Mouse (Mus musculus): Measurements from ENCODE around the gene Cd300e. TPM values are rescaled to one million over a fixed set of nuclear protein-coding genes. Genes with fewer than 3 reads are reported as not detected.

The Cd300e gene
- polyA plus RNA-seq, 1 experiment from 2014 or later, result not detected

- Histone ChIP-seq H3K9ac (no peak overlapping the region), H3K4me1 (peaks cover 21% of the 10 kb centered on the region), H3K4me2 (no peak overlapping the region), H3K27me3 (peaks cover 30% of the 10 kb centered on the region), H3K36me3 (no peaks in the 10 kb centered on the region), H3K4me3 (no peak overlapping the region), H3K27ac (no peak overlapping the region), H3K9me3 (no peaks in the 10 kb centered on the region)
- ATAC-seq (ENCODE audit: insufficient number of reproducible peaks, insufficient read depth, low FRiP score, low TSS enrichment, low read depth), result no peak
- 30% methylated on average over 16 of the region's 16 CpGs for WGBS
Observed at GRCm38 (mm10) chr11:115099241-115099840, 37.4 kb upstream of the Cd300e start.

GRCm38 (mm10) chr11:115098203-115098932, 36.4 kb upstream of the Cd300e start:
- Histone ChIP-seq H3K9ac (no peak overlapping the region), H3K4me1 (peaks cover 21% of the 10 kb centered on the region), H3K4me2 (no peak overlapping the region), H3K27ac (no peak overlapping the region), H3K36me3 (no peaks in the 10 kb centered on the region), H3K9me3 (no peaks in the 10 kb centered on the region), H3K4me3 (no peak overlapping the region), H3K27me3 (peaks cover 32% of the 10 kb centered on the region)
- no peak for ATAC-seq (ENCODE audit: insufficient number of reproducible peaks, insufficient read depth, low FRiP score, low TSS enrichment, low read depth)
- 31% methylated on average over 10 of the region's 10 CpGs for WGBS

- ATAC-seq (ENCODE audit: insufficient number of reproducible peaks, insufficient read depth, low FRiP score, low TSS enrichment, low read depth), result no peak
- 0 out of 2 replicates have a peak, but pooled peaks cover 3% of the 10 kb centered on the region for H3K9me3 ChIP-seq
- WGBS, result 15% methylated on average over 4 of the region's 4 CpGs
- no peaks in the 10 kb centered on the region for H3K36me3 ChIP-seq
- 0 out of 2 replicates have a peak overlapping the region, but pooled peaks have one; percentile 4 for H3K4me3 ChIP-seq
- H3K27ac ChIP-seq, result no peak overlapping the region
- H3K9ac ChIP-seq, result no peak overlapping the region
- H3K4me2 ChIP-seq, result peak overlapping the region; percentile 48
- H3K4me1 ChIP-seq, result peaks cover 10% of the 10 kb centered on the region
- peaks cover 44% of the 10 kb centered on the region for H3K27me3 ChIP-seq
Observed at GRCm38 (mm10) chr11:115092140-115092539, 30.2 kb upstream of the Cd300e start.

GRCm38 (mm10) chr11:115091362-115091901, 29.5 kb upstream of the Cd300e start, which contains the start of gene Rab37:
Gene Rab37, plus strand, starts transcription at chr11:115091431.
- 1% methylated on average over 36 of the region's 36 CpGs for WGBS
- Histone ChIP-seq H3K9ac (no peak within 1 kb of the TSS), H3K4me1 (peaks cover 10% of the 10 kb centered on the region), H3K27ac (no peak within 1 kb of the TSS), H3K4me2 (peak within 1 kb of the TSS; percentile 48), H3K9me3 (0 out of 2 replicates have a peak, but pooled peaks cover 3% of the 10 kb centered on the region), H3K27me3 (peaks cover 45% of the 10 kb centered on the region), H3K4me3 (0 out of 2 replicates have a peak within 1 kb of the TSS, but pooled peaks have one; percentile 4), H3K36me3 (no peaks in the 10 kb centered on the region)
- ATAC-seq (ENCODE audit: insufficient number of reproducible peaks, insufficient read depth, low FRiP score, low TSS enrichment, low read depth), result no peak

GRCm38 (mm10) chr11:115089853-115090252, 27.9 kb upstream of the Cd300e start:
- H3K36me3 ChIP-seq, result no peaks in the 10 kb centered on the region
- no peak overlapping the region for H3K9ac ChIP-seq
- H3K4me1 ChIP-seq, result peaks cover 10% of the 10 kb centered on the region
- no peak overlapping the region for H3K4me3 ChIP-seq
- no peak overlapping the region for H3K4me2 ChIP-seq
- WGBS, result 65% methylated on average over 6 of the region's 6 CpGs
- ATAC-seq (ENCODE audit: insufficient number of reproducible peaks, insufficient read depth, low FRiP score, low TSS enrichment, low read depth), result no peak
- H3K9me3 ChIP-seq, result 0 out of 2 replicates have a peak, but pooled peaks cover 3% of the 10 kb centered on the region
- H3K27ac ChIP-seq, result no peak overlapping the region
- peaks cover 60% of the 10 kb centered on the region for H3K27me3 ChIP-seq

GRCm38 (mm10) chr11:115086213-115086612, 24.2 kb upstream of the Cd300e start:
- Histone ChIP-seq H3K27me3 (peaks cover 64% of the 10 kb centered on the region), H3K4me2 (no peak overlapping the region), H3K9me3 (0 out of 2 replicates have a peak, but pooled peaks cover 3% of the 10 kb centered on the region), H3K36me3 (no peaks in the 10 kb centered on the region), H3K4me3 (no peak overlapping the region), H3K27ac (no peak overlapping the region), H3K4me1 (peaks cover under 1% of the 10 kb centered on the region; the same call in 1 of the 2 replicates), H3K9ac (no peak overlapping the region)
- 67% methylated on average over 7 of the region's 7 CpGs for whole genome bisulfite sequencing
- no peak for ATAC-seq (ENCODE audit: insufficient number of reproducible peaks, insufficient read depth, low FRiP score, low TSS enrichment, low read depth)

GRCm38 (mm10) chr11:115085064-115085463, 23.1 kb upstream of the Cd300e start:
- H3K4me2 ChIP-seq, result no peak overlapping the region
- WGBS, result 63% methylated on average over 8 of the region's 8 CpGs
- no peaks in the 10 kb centered on the region for H3K4me1 ChIP-seq
- H3K27ac ChIP-seq, result no peak overlapping the region
- no peaks in the 10 kb centered on the region for H3K36me3 ChIP-seq
- H3K27me3 ChIP-seq, result peaks cover 52% of the 10 kb centered on the region
- no peak overlapping the region for H3K4me3 ChIP-seq
- ATAC-seq (ENCODE audit: insufficient number of reproducible peaks, insufficient read depth, low FRiP score, low TSS enrichment, low read depth), result no peak
- 0 out of 2 replicates have a peak, but pooled peaks cover 3% of the 10 kb centered on the region for H3K9me3 ChIP-seq
- H3K9ac ChIP-seq, result no peak overlapping the region

- H3K9me3 ChIP-seq, result no peaks in the 10 kb centered on the region
- H3K4me3 ChIP-seq, result no peak overlapping the region
- H3K4me1 ChIP-seq, result no peaks in the 10 kb centered on the region
- no peak overlapping the region for H3K9ac ChIP-seq
- peaks cover 52% of the 10 kb centered on the region for H3K27me3 ChIP-seq
- no peak overlapping the region for H3K27ac ChIP-seq
- 46% methylated on average over 12 of the region's 12 CpGs for WGBS
- no peak overlapping the region for H3K4me2 ChIP-seq
- H3K36me3 ChIP-seq, result no peaks in the 10 kb centered on the region
- ATAC-seq (ENCODE audit: insufficient number of reproducible peaks, insufficient read depth, low FRiP score, low TSS enrichment, low read depth), result no peak
Observed at GRCm38 (mm10) chr11:115084595-115084994, 22.6 kb upstream of the Cd300e start.

GRCm38 (mm10) chr11:115083376-115084139, 21.6 kb upstream of the Cd300e start:
- Histone ChIP-seq H3K4me1 (no peaks in the 10 kb centered on the region), H3K4me2 (no peak overlapping the region), H3K9me3 (no peaks in the 10 kb centered on the region), H3K4me3 (no peak overlapping the region), H3K36me3 (no peaks in the 10 kb centered on the region), H3K9ac (no peak overlapping the region), H3K27ac (no peak overlapping the region), H3K27me3 (peaks cover 47% of the 10 kb centered on the region)
- ATAC-seq (ENCODE audit: insufficient number of reproducible peaks, insufficient read depth, low FRiP score, low TSS enrichment, low read depth), result no peak
- WGBS, result 46% methylated on average over 18 of the region's 18 CpGs

GRCm38 (mm10) chr11:115082196-115082595, 20.2 kb upstream of the Cd300e start:
- Histone ChIP-seq H3K36me3 (no peaks in the 10 kb centered on the region), H3K4me3 (no peak overlapping the region), H3K4me1 (no peaks in the 10 kb centered on the region), H3K9me3 (no peaks in the 10 kb centered on the region), H3K27ac (no peak overlapping the region), H3K4me2 (no peak overlapping the region), H3K27me3 (peaks cover 42% of the 10 kb centered on the region), H3K9ac (no peak overlapping the region)
- ATAC-seq (ENCODE audit: insufficient number of reproducible peaks, insufficient read depth, low FRiP score, low TSS enrichment, low read depth), result no peak
- 64% methylated on average over 6 of the region's 6 CpGs for WGBS

- ATAC-seq (ENCODE audit: insufficient number of reproducible peaks, insufficient read depth, low FRiP score, low TSS enrichment, low read depth), result no peak
- H3K27ac ChIP-seq, result no peak overlapping the region
- H3K27me3 ChIP-seq, result peaks cover 40% of the 10 kb centered on the region
- 55% methylated on average over 3 of the region's 3 CpGs for WGBS
- no peak overlapping the region for H3K9ac ChIP-seq
- no peak overlapping the region for H3K4me2 ChIP-seq
- no peaks in the 10 kb centered on the region for H3K4me1 ChIP-seq
- H3K4me3 ChIP-seq, result no peak overlapping the region
- H3K36me3 ChIP-seq, result no peaks in the 10 kb centered on the region
- H3K9me3 ChIP-seq, result no peaks in the 10 kb centered on the region
Observed at GRCm38 (mm10) chr11:115081373-115081772, 19.4 kb upstream of the Cd300e start.
